Mouse (Mus musculus) spleen, adult 2 months (tissue): ENCODE measurements around the gene Wfdc1.

Experiments
- CTCF ChIP-seq: fragments of 200-500 bp; IDR thresholded peaks from 2 replicates; pipeline ENCODE4 v1.5.1; 2011; ENCODE audit warnings: mild to moderate bottlenecking, inconsistent platforms; ENCODE audit not compliant: insufficient read depth, insufficient read length, insufficient replicate concordance; ENCODE audit errors: extremely low read depth
- POLR2A ChIP-seq: fragments of 200-500 bp; IDR thresholded peaks from 2 replicates; pipeline ENCODE4 v1.6.1; 2011; ENCODE audit warnings: low read depth, low read length, inconsistent platforms

DNA sequence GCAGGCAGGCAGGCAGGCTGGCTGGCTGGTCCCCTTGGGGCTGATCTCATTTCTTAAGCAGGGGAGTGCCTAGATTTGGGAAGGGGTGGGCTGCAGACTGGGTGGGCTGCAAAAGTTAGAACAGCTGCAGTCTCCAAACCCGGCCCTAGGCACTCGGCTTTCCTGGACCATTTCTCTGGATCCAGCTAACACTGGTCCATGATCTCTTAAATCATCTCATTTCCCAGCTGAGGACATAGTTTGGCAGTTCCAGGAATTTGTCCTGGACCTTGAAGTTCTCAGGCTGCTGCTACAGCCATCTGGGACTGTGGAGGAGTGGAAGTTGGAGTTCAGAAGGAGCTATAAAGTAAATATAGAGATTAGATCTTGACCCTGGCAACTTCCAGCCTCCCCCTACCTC, 14.8 kb upstream of the Wfdc1 start:
- TF ChIP-seq CTCF (no peak), POLR2A (no peak)
